ENCODE assay signal across 24 mouse cellular contexts in the genomic region with DNA sequence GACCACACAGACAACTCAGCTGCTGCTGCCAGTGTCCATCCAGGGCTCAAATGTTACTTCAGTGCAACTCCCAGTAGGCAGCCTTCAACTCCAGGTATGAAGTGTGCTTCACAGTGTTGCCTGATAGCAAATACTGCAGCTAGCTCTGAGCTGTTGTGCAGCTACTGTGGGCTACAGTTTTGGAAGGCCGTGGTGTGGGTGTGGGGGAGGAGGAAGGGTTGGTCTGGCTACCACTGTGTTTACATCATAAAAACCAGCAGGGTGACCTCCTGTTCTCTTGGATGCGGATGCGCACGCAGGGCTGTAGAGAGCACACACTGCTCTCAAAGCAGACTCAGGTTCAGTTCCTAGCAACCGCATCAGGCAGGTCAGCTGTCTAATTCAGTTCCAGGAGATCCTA.
A peak's percentile ranks its signal among the peaks of the same experiment; 100 is the strongest.
DNase-seq lines count a peak whose midpoint lies in the region; ATAC-seq and TF ChIP-seq lines count a peak whose summit lies in the region.
"Had no signal": no experiment of that assay in that cellular context is flagged by ENCODE, and none has a peak within 500 bp of the region (broad histone marks: within the 10 kb centered on the region; RNA-seq: fewer than 3 reads in every experiment).

No protein-coding gene starts in this region.

- H3K27ac ChIP-seq in gastrocnemius, adult 2 months: peak overlapping the region; percentile 31
- peak overlapping the region; percentile 90 for H3K27ac ChIP-seq in cerebellum, adult 2 months (ENCODE audit: insufficient read depth, low read length)
- H3K27ac ChIP-seq in midbrain, embryonic 15.5 days: no peak overlapping the region
- H3K27ac ChIP-seq: embryonic facial prominence, embryonic 15.5 days; forebrain, embryonic 15.5 days; heart, adult 2 months; heart, embryonic 13.5 days; hindbrain, embryonic 12.5 days; kidney, postnatal 0 days; neural tube, embryonic 12.5 days; stomach, postnatal 0 days had no signal

- H3K36me3 ChIP-seq in midbrain, embryonic 15.5 days (replicated peaks): peaks cover 33% of the 10 kb centered on the region; the same call in 1 of the 2 replicates

- no peak for TF ChIP-seq CTCF in gastrocnemius, adult 2 months (IDR thresholded peaks at IDR 0.05)
- no peak for TF ChIP-seq CTCF in cerebellum, adult 2 months (IDR thresholded peaks at IDR 0.05; ENCODE audit: borderline replicate concordance, insufficient read depth, low read depth, low read length)

- TF ChIP-seq POLR2A in cerebellum, adult 2 months (IDR thresholded peaks at IDR 0.05; ENCODE audit: borderline replicate concordance, insufficient read depth, low read length): no peak

- H3K4me3 ChIP-seq in gastrocnemius, adult 2 months: no peak overlapping the region
- no peak overlapping the region for H3K4me3 ChIP-seq in cerebellum, adult 2 months (replicated peaks; ENCODE audit: insufficient read depth, low read depth, low read length)
- no peak overlapping the region for H3K4me3 ChIP-seq in midbrain, embryonic 15.5 days
- H3K4me3 ChIP-seq: embryonic facial prominence, embryonic 15.5 days; forebrain, embryonic 15.5 days; heart, adult 2 months; heart, embryonic 13.5 days; hindbrain, embryonic 12.5 days; neural tube, embryonic 12.5 days had no signal

- DNase-seq in gastrocnemius, adult 2 months: no peak
- no peak for DNase-seq in gastrocnemius, postnatal 14 days
- peak; percentile 84 for DNase-seq in R1 (ENCODE audit: low read depth, low spot score)
- peak; percentile 78 to 88 for DNase-seq in cerebellum, adult 2 months
- peak; percentile 76 to 80 for DNase-seq in cerebellum, postnatal 25 days
- no peak for DNase-seq in heart, postnatal 36 days
- no peak for DNase-seq in adrenal gland, adult 2 months
- DNase-seq: gastrocnemius, postnatal 25 days; heart, adult 2 months; heart, postnatal 14 days; kidney, adult 2 months; lung, postnatal 4 days; midbrain, embryonic 14.5 days; right cerebral cortex, adult 18-20 months; thymus, postnatal 36 days had no signal

- ATAC-seq in midbrain, embryonic 15.5 days (replicated peaks): no peak
- ATAC-seq: forebrain, embryonic 15.5 days; inflammation-experienced regulatory T-cells, adult 6 months had no signal

- H3K9ac ChIP-seq in midbrain, embryonic 15.5 days: no peak overlapping the region
- H3K9ac ChIP-seq: embryonic facial prominence, embryonic 15.5 days; forebrain, embryonic 15.5 days; heart, embryonic 13.5 days; hindbrain, embryonic 12.5 days; neural tube, embryonic 12.5 days had no signal

- H3K4me1 ChIP-seq in cerebellum, adult 2 months (ENCODE audit: control insufficient read depth, insufficient read depth, low read length): peaks cover 33% of the 10 kb centered on the region
- H3K4me1 ChIP-seq in midbrain, embryonic 15.5 days: no peaks in the 10 kb centered on the region
- H3K4me1 ChIP-seq: embryonic facial prominence, embryonic 15.5 days; forebrain, embryonic 15.5 days; heart, embryonic 13.5 days; hindbrain, embryonic 12.5 days; neural tube, embryonic 12.5 days had no signal

- no peaks in the 10 kb centered on the region for H3K9me3 ChIP-seq in midbrain, embryonic 15.5 days
- H3K9me3 ChIP-seq: embryonic facial prominence, embryonic 15.5 days; forebrain, embryonic 15.5 days; heart, embryonic 13.5 days; hindbrain, embryonic 12.5 days; neural tube, embryonic 12.5 days had no signal

- no peaks in the 10 kb centered on the region for H3K27me3 ChIP-seq in cerebellum, adult 2 months (ENCODE audit: control insufficient read depth, insufficient read depth, low read length)
- H3K27me3 ChIP-seq in midbrain, embryonic 15.5 days (replicated peaks): no peaks in the 10 kb centered on the region
- H3K27me3 ChIP-seq: embryonic facial prominence, embryonic 15.5 days; forebrain, embryonic 15.5 days; heart, embryonic 13.5 days; hindbrain, embryonic 12.5 days; neural tube, embryonic 12.5 days had no signal

- 6% methylated on average over 5 of the region's 5 CpGs for WGBS in cerebellum, adult 2 months
- WGBS in midbrain, embryonic 15.5 days: 84% methylated on average over 5 of the region's 5 CpGs

- intact Hi-C loops in gastrocnemius, adult 2 months (cut with DNase I): no loop called here
- intact Hi-C loops in gastrocnemius, postnatal 14 days (cut with DNase I; ENCODE audit: low total_unique reads): no loop called here
- intact Hi-C loops in heart, postnatal 36 days (cut with DNase I): no loop called here

- no peak overlapping the region for H3K4me2 ChIP-seq in midbrain, embryonic 15.5 days
- H3K4me2 ChIP-seq: embryonic facial prominence, embryonic 15.5 days; forebrain, embryonic 15.5 days; heart, embryonic 13.5 days; hindbrain, embryonic 12.5 days; neural tube, embryonic 12.5 days had no signal

Comparison
In these comparisons a context has a peak if more than half of its experiments do, and no peak if none do; other contexts are left out.
1. DNase-seq: peak in R1 (single experiment), cerebellum, adult 2 months (2 of 2) and cerebellum, postnatal 25 days (2 of 2); none in gastrocnemius, adult 2 months (single experiment), gastrocnemius, postnatal 14 days (single experiment), heart, postnatal 36 days (0 of 2) and adrenal gland, adult 2 months (single experiment).